Mouse (Mus musculus) kidney, adult 18-20 months (tissue): ENCODE measurements around the gene Dpm1.

ENCODE experiments used
- DNase-seq: peaks from one replicate; pipeline ENCODE4 v3.0.0; 2021

The Dpm1 gene

GRCm38 (mm10) chr2:168160370-168160930 is 69.9 kb downstream of the Dpm1 start:
- DNase-seq = no peak
